Mouse (Mus musculus): ENCODE measurements at regions not wholly inside any gene's neighbourhood (a gene's known extent, or its start where the extent isn't known, plus 50 kb on each side); places are given as distances from the start of the nearest gene placed in this dataset.

DNA sequence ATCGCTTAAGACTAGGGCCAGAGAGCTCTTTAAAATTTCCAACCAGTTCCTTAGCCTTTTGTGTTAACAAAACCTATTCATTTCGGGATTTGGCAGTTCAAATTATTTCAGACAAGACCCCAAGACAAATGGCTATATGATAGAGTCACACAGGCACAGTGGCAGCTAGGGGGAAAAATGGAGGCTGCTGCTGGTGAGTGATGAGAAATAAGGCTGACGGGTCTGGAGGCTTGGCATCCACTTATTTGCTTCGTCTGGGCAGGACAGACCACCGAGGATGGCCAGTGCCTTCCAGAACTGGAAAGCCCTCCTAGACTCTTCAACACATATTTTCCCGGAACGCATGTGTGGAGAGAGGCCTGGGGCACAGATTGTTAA lies 189.8 kb upstream of the Irx4 start:
- H3K4me1 ChIP-seq (ENCODE audit: control insufficient read depth in 1 of 2, insufficient read depth in 2 of 2): peaks cover 0 to under 1% of the 10 kb centered on the region in 2 experiments; a peak in 1 of 4 replicates
- H3K79me2 ChIP-seq (replicated peaks; ENCODE audit: control insufficient read depth, extremely low read depth, insufficient read depth, poor library complexity, severe bottlenecking): no peaks in the 10 kb centered on the region
- H3K27ac ChIP-seq (ENCODE audit: insufficient read depth, low read depth): no peak overlapping the region
- dilution Hi-C loops (cut with MboI; ENCODE audit: extremely low pct_ligation_motif_present, extremely low pct_unique_long_range_greater_than_20kb, low sequenced_read_pairs): no loop called here
- H3K27me3 ChIP-seq (replicated peaks): no peaks in the 10 kb centered on the region
- H3K4me2 ChIP-seq (ENCODE audit: insufficient read depth, low read depth, poor library complexity, severe bottlenecking): no peak overlapping the region
- H3K4me3 ChIP-seq (replicated peaks in 1 of 3; ENCODE audit: low read depth in 2 of 3, low read length in 2 of 3, poor library complexity in 1 of 3): no peak overlapping the region
- TF ChIP-seq UBTF (IDR thresholded peaks at IDR 0.05; ENCODE audit: low read depth, low read length) (no peak), RCOR1 (conservative IDR thresholded peaks at IDR 0.05; ENCODE audit: low read depth, low read length) (no peak), POLR2A (IDR thresholded peaks at IDR 0.05; ENCODE audit: low read depth, low read length) (no peak), E2F4 (IDR thresholded peaks at IDR 0.05; ENCODE audit: insufficient replicate concordance, low read depth, low read length) (no peak), ZC3H11A (IDR thresholded peaks at IDR 0.05; ENCODE audit: low read depth, low read length) (no peak), BHLHE40 (IDR thresholded peaks at IDR 0.05; ENCODE audit: low read depth, low read length) (no peak), USF2 (conservative IDR thresholded peaks at IDR 0.05; ENCODE audit: low read depth, low read length) (no peak)
- H3K9ac ChIP-seq (ENCODE audit: insufficient read depth, low read depth): no peak overlapping the region
- in situ Hi-C loops (cut with MboI; ENCODE audit: low pct_ligation_motif_present, low pct_unique_long_range_greater_than_20kb, low sequenced_read_pairs): no loop called here
- H3K36me3 ChIP-seq (replicated peaks in 1 of 2; ENCODE audit: control insufficient read depth in 1 of 2, insufficient read depth in 1 of 2, low read length in 1 of 2): no peaks in the 10 kb centered on the region
- H3K9me3 ChIP-seq (replicated peaks; ENCODE audit: low read length): peaks cover 64% of the 10 kb centered on the region
- DNase-seq (ENCODE audit: extremely low read depth): no peak

DNA sequence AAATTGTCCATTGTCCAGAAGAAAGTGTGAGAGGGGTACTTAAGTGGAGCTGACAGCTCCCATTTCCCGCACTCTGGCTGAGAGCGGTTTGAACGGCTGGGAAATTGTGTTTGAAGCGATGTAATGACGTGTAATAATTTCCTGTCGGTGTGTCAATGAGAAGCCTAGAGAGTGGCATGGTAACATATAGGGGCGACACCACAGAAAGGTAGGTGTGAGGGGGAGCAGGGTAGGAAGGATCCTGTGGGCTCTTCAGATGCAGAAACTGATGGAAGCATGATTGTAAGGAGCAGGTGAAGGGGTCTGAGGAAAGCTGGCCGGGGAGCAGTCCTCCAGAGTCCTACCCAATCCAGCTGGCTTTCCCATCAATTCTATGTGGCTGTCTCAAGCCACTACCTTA lies 189.2 kb upstream of the Irx4 start:
- no peaks in the 10 kb centered on the region for H3K27me3 ChIP-seq (replicated peaks)
- H3K4me3 ChIP-seq (replicated peaks in 1 of 3; ENCODE audit: low read depth in 2 of 3, low read length in 2 of 3, poor library complexity in 1 of 3): no peak overlapping the region
- H3K9me3 ChIP-seq (replicated peaks; ENCODE audit: low read length): peaks cover 59% of the 10 kb centered on the region
- H3K79me2 ChIP-seq (replicated peaks; ENCODE audit: control insufficient read depth, extremely low read depth, insufficient read depth, poor library complexity, severe bottlenecking): no peaks in the 10 kb centered on the region
- DNase-seq (ENCODE audit: extremely low read depth): no peak
- in situ Hi-C loops (cut with MboI; ENCODE audit: low pct_ligation_motif_present, low pct_unique_long_range_greater_than_20kb, low sequenced_read_pairs) (no loop called here), dilution Hi-C loops (cut with MboI; ENCODE audit: extremely low pct_ligation_motif_present, extremely low pct_unique_long_range_greater_than_20kb, low sequenced_read_pairs) (no loop called here)
- no peak overlapping the region for H3K4me2 ChIP-seq (ENCODE audit: insufficient read depth, low read depth, poor library complexity, severe bottlenecking)
- H3K4me1 ChIP-seq (ENCODE audit: control insufficient read depth in 1 of 2, insufficient read depth in 2 of 2): no peaks in the 10 kb centered on the region
- no peaks in the 10 kb centered on the region for H3K36me3 ChIP-seq (replicated peaks in 1 of 2; ENCODE audit: control insufficient read depth in 1 of 2, insufficient read depth in 1 of 2, low read length in 1 of 2)
- H3K27ac ChIP-seq (ENCODE audit: insufficient read depth, low read depth): no peak overlapping the region
- H3K9ac ChIP-seq (ENCODE audit: insufficient read depth, low read depth): no peak overlapping the region
- no peak for TF ChIP-seq HCFC1 (IDR thresholded peaks at IDR 0.05; ENCODE audit: low read depth, low read length)
- no peak for TF ChIP-seq MAFK (IDR thresholded peaks at IDR 0.05; ENCODE audit: insufficient replicate concordance, low read length)
- no peak for TF ChIP-seq CTCF (conservative IDR thresholded peaks at IDR 0.05 in 1 of 2, IDR thresholded peaks at IDR 0.05 in 1 of 2; ENCODE audit: low read depth in 2 of 2, low read length in 2 of 2)
- TF ChIP-seq NRF1 (IDR thresholded peaks at IDR 0.05; ENCODE audit: low read depth, low read length): no peak
- TF ChIP-seq SMC3 (IDR thresholded peaks at IDR 0.05; ENCODE audit: low read depth, low read length): no peak
- no peak for TF ChIP-seq CHD2 (IDR thresholded peaks at IDR 0.05; ENCODE audit: low read length)
- no peak for TF ChIP-seq ZMIZ1 (IDR thresholded peaks at IDR 0.05; ENCODE audit: low read depth, low read length)
- no peak for TF ChIP-seq NELFE (IDR thresholded peaks at IDR 0.05; ENCODE audit: low read depth, low read length)

Measured in CH12.LX (cell line).